ENCODE assay signal across 9 mouse cellular contexts in genomic region chr11:100822365-100822764, GRCm38 (mm10). TPM values are rescaled to one million over a fixed set of nuclear protein-coding genes. Genes with fewer than 3 reads are reported as not detected.
DNase-seq lines count a peak whose midpoint lies in the region; ATAC-seq and TF ChIP-seq lines count a peak whose summit lies in the region.
"Had no signal": no experiment of that assay in that cellular context is flagged by ENCODE, and none has a peak within 500 bp of the region (broad histone marks: within the 10 kb centered on the region; RNA-seq: fewer than 3 reads in every experiment).

No protein-coding gene starts in this region.

- ATAC-seq in heart, embryonic 16.5 days (replicated peaks; ENCODE audit: extremely low read depth, insufficient read depth, low FRiP score): peak; percentile 60
- ATAC-seq in limb, embryonic 13.5 days (ENCODE audit: low FRiP score, low read depth): no peak
- ATAC-seq in monocyte, adult 5-6 weeks (replicated peaks; ENCODE audit: insufficient number of reproducible peaks, low FRiP score, low TSS enrichment, poor library complexity, severe bottlenecking): peak; percentile 81

- H3K27ac ChIP-seq in testis, adult 2 months (ENCODE audit: control insufficient read depth, insufficient read depth, low read depth, low read length): peak overlapping the region; percentile 15; the same call in 1 of the 2 replicates
- peak overlapping the region; percentile 64 for H3K27ac ChIP-seq in heart, embryonic 16.5 days (ENCODE audit: low read length)
- no peak overlapping the region for H3K27ac ChIP-seq in limb, embryonic 13.5 days

- no peak overlapping the region; the same call in 1 of the 2 replicates for H3K4me3 ChIP-seq in testis, adult 2 months (ENCODE audit: control insufficient read depth, low read depth, low read length)
- peak overlapping the region; percentile 21 for H3K4me3 ChIP-seq in heart, embryonic 16.5 days (ENCODE audit: low read length)
- no peak overlapping the region; the same call in 1 of the 2 replicates for H3K4me3 ChIP-seq in limb, embryonic 13.5 days

- no peaks in the 10 kb centered on the region for H3K4me1 ChIP-seq in testis, adult 2 months (ENCODE audit: control insufficient read depth, insufficient read depth, low read length)
- peaks cover 54% of the 10 kb centered on the region for H3K4me1 ChIP-seq in heart, embryonic 16.5 days (ENCODE audit: control insufficient read depth, insufficient read depth, low read length)
- H3K4me1 ChIP-seq in limb, embryonic 13.5 days: peaks cover 57% of the 10 kb centered on the region

- no peak for DNase-seq in testis, postnatal 10 days (ENCODE audit: low spot score)
- no peak for DNase-seq in ovary, postnatal 14 days (ENCODE audit: low spot score)
- DNase-seq in yolk sac, embryonic 10.5 days (ENCODE audit: low spot score): no peak
- DNase-seq in layer of hippocampus, postnatal 36 days: no peak

- TF ChIP-seq CTCF in testis, adult 2 months (IDR thresholded peaks at IDR 0.05; ENCODE audit: control insufficient read depth, insufficient read depth, insufficient replicate concordance, low read depth, low read length): no peak

- H3K9ac ChIP-seq in heart, embryonic 16.5 days (ENCODE audit: low read length): peak overlapping the region; percentile 28; the same call in 1 of the 2 replicates
- no peak overlapping the region for H3K9ac ChIP-seq in limb, embryonic 13.5 days

- no peaks in the 10 kb centered on the region for H3K27me3 ChIP-seq in testis, adult 2 months (ENCODE audit: control insufficient read depth, insufficient read depth, low read length)
- no peaks in the 10 kb centered on the region for H3K27me3 ChIP-seq in heart, embryonic 16.5 days (ENCODE audit: control insufficient read depth, insufficient read depth, low read length)
- peaks cover 48% of the 10 kb centered on the region for H3K27me3 ChIP-seq in limb, embryonic 13.5 days

- 43% methylated on average over 12 of the region's 12 CpGs for WGBS in heart, embryonic 16.5 days
- 51% methylated on average over 12 of the region's 12 CpGs for WGBS in limb, embryonic 13.5 days

- H3K9me3 ChIP-seq in heart, embryonic 16.5 days (replicated peaks; ENCODE audit: control insufficient read depth, low read length): no peaks in the 10 kb centered on the region; the same call in 1 of the 2 replicates
- no peaks in the 10 kb centered on the region for H3K9me3 ChIP-seq in limb, embryonic 13.5 days

- no peaks in the 10 kb centered on the region for H3K36me3 ChIP-seq in testis, adult 2 months (ENCODE audit: control insufficient read depth, insufficient read depth, low read length)
- H3K36me3 ChIP-seq in heart, embryonic 16.5 days (ENCODE audit: control insufficient read depth, insufficient read depth): 0 out of 2 replicates have a peak, but pooled peaks cover 3% of the 10 kb centered on the region
- no peaks in the 10 kb centered on the region for H3K36me3 ChIP-seq in limb, embryonic 13.5 days

- TF ChIP-seq POLR2A in testis, adult 2 months (IDR thresholded peaks at IDR 0.05; ENCODE audit: control insufficient read depth, low read depth, low read length): no peak

- H3K4me2 ChIP-seq in heart, embryonic 16.5 days (ENCODE audit: low read depth, low read length): peak overlapping the region; percentile 46
- H3K4me2 ChIP-seq in limb, embryonic 13.5 days (replicated peaks): 0 out of 2 replicates have a peak overlapping the region, but pooled peaks have one; percentile 11

RNA-seq across cellular contexts. Expression of gene Stat5b, which starts 28.2 kb away (rescaled TPM):
- polyA plus RNA-seq in testis, adult 2 months (2012; rRNA removed): 1.9 and 2.4 TPM in 2 replicates
- polyA plus RNA-seq in heart, embryonic 16.5 days (2015; fragmentation: Nextera tagmentation; extraction: Ambion mirVana): 31.3 and 36.5 TPM in 2 replicates
- 18.9 and 19.8 TPM in 2 replicates for polyA plus RNA-seq in limb, embryonic 13.5 days (2015; fragmentation: Nextera tagmentation; extraction: Ambion mirVana)
- 71.6 to 86.1 TPM (median 75.5 TPM) in 3 replicates for total RNA-seq in monocyte, adult 5-6 weeks (2017)
- 10 to 100 TPM; 11.7 to 12.7 TPM for total RNA-seq in layer of hippocampus, postnatal 36 days (2021)

RNA-seq across cellular contexts. Expression of gene Stat5a, which starts 36.8 kb away (rescaled TPM):
- polyA plus RNA-seq in testis, adult 2 months (2012; rRNA removed): 4.0 and 6.6 TPM in 2 replicates
- polyA plus RNA-seq in heart, embryonic 16.5 days (2015; fragmentation: Nextera tagmentation; extraction: Ambion mirVana): 10.1 and 15.1 TPM in 2 replicates
- polyA plus RNA-seq in limb, embryonic 13.5 days (2015; fragmentation: Nextera tagmentation; extraction: Ambion mirVana): 5.2 and 5.7 TPM in 2 replicates
- 20.0 to 28.0 TPM (median 25.1 TPM) in 3 replicates for total RNA-seq in monocyte, adult 5-6 weeks (2017)
- 1 to 10 TPM; 1.1 to 1.5 TPM for total RNA-seq in layer of hippocampus, postnatal 36 days (2021)

RNA-seq across cellular contexts. Expression of gene Ghdc, which starts 51.6 kb away (rescaled TPM):
- 1.3 and 1.6 TPM in 2 replicates for polyA plus RNA-seq in testis, adult 2 months (2012; rRNA removed)
- 7.1 and 7.7 TPM in 2 replicates for polyA plus RNA-seq in heart, embryonic 16.5 days (2015; fragmentation: Nextera tagmentation; extraction: Ambion mirVana)
- polyA plus RNA-seq in limb, embryonic 13.5 days (2015; fragmentation: Nextera tagmentation; extraction: Ambion mirVana): 6.6 and 8.0 TPM in 2 replicates
- 4.7 to 7.0 TPM (median 6.8 TPM) in 3 replicates for total RNA-seq in monocyte, adult 5-6 weeks (2017)
- 1 to 10 TPM; 6.2 to 9.9 TPM for total RNA-seq in layer of hippocampus, postnatal 36 days (2021)

RNA-seq across cellular contexts. Expression of gene Hcrt, which starts 59.6 kb away (rescaled TPM):
- polyA plus RNA-seq in testis, adult 2 months (2012; rRNA removed): 0.36 TPM in 1 of 2 replicates, not detected in the other
- not detected in 2 replicates for polyA plus RNA-seq in heart, embryonic 16.5 days (2015; fragmentation: Nextera tagmentation; extraction: Ambion mirVana)
- not detected in 2 replicates for polyA plus RNA-seq in limb, embryonic 13.5 days (2015; fragmentation: Nextera tagmentation; extraction: Ambion mirVana)
- not detected in 3 replicates for total RNA-seq in monocyte, adult 5-6 weeks (2017)
- total RNA-seq in layer of hippocampus, postnatal 36 days (2021): not detected
- polyA plus RNA-seq: gonadal fat pad, adult 2 months had no signal
